Mouse (Mus musculus): ENCODE measurements around the gene Mybpc3.

- TF ChIP-seq CTCF (IDR thresholded peaks at IDR 0.05; ENCODE audit: insufficient read depth, low read depth, low read length) (no peak), POLR2A (IDR thresholded peaks at IDR 0.05; ENCODE audit: insufficient read depth, low read depth, low read length) (no peak)
These were observed 40.0 kb upstream of the Mybpc3 start for GRCm38 (mm10) chr2:91077957-91078313.
